Mouse (Mus musculus) midbrain, embryonic 14.5 days (tissue): ENCODE results near the gene Serp2. TPM values are rescaled to one million over a fixed set of nuclear protein-coding genes. Genes with fewer than 3 reads are reported as not detected.

Source experiments
- ATAC-seq: fragments of 200-750 bp; cut with Nextera tagmentation; 2 replicates; pipeline ENCODE4 v1.8.0; 2017; ENCODE audit warnings: moderate number of reproducible peaks, moderate library complexity; ENCODE audit not compliant: low FRiP score, low TSS enrichment
- DNase-seq: peaks from one replicate; pipeline ENCODE4 v3.0.0-alpha.2; 2015
- H3K27ac ChIP-seq: fragments of 300-500 bp; sonication (generic); replicated peaks from 2 replicates; pipeline ENCODE4 v1.5.1; 2014; ENCODE audit warnings: mild to moderate bottlenecking, low read depth, low read length, moderate library complexity
- H3K27me3 ChIP-seq: fragments of 300-500 bp; sonication (generic); 2 replicates; pipeline ENCODE4 v1.6.1; 2014; ENCODE audit warnings: low read length, control low read depth, mixed read lengths; ENCODE audit not compliant: control insufficient read depth, insufficient read depth
- H3K36me3 ChIP-seq: fragments of 300-500 bp; sonication (generic); 2 replicates; pipeline ENCODE4 v1.6.1; 2014; ENCODE audit warnings: low read length, control low read depth; ENCODE audit not compliant: control insufficient read depth, insufficient read depth
- H3K4me1 ChIP-seq: fragments of 300-500 bp; sonication (generic); 2 replicates; pipeline ENCODE4 v1.6.1; 2014; ENCODE audit warnings: mild to moderate bottlenecking, antibody characterized with exemption, low read length, control low read depth; ENCODE audit not compliant: control insufficient read depth, insufficient read depth
- H3K4me2 ChIP-seq: fragments of 300-500 bp; sonication (generic); 2 replicates; pipeline ENCODE4 v1.6.1; 2014; ENCODE audit warnings: mild to moderate bottlenecking, low read length, moderate library complexity
- H3K4me3 ChIP-seq: fragments of 300-500 bp; sonication (generic); replicated peaks from 2 replicates; pipeline ENCODE4 v1.5.1; 2014; ENCODE audit warnings: low read depth, low read length
- H3K9ac ChIP-seq: fragments of 300-500 bp; sonication (generic); replicated peaks from 2 replicates; pipeline ENCODE4 v1.6.1; 2014; ENCODE audit warnings: mild to moderate bottlenecking, low read length, moderate library complexity
- H3K9me3 ChIP-seq: fragments of 300-500 bp; sonication (generic); 2 replicates; pipeline ENCODE4 v1.6.1; 2016; ENCODE audit warnings: low read length, control low read depth, mixed read lengths; ENCODE audit not compliant: control insufficient read depth
- WGBS: fragments of 180-500 bp; shearing (Covaris S2); extraction: QIAGEN DNeasy Blood & Tissue Kit; methylation state at CpG from one replicate; pipeline ENCODE4 v1.1.7; 2014; 5-methylcytosine and 5-hydroxymethylcytosine counted together
- polyA plus RNA-seq: library from polyadenylated mRNA; unstranded; fragments of >200 nt; fragmentation: Nextera tagmentation; extraction: Ambion mirVana; gene quantifications from 2 replicates; pipeline ENCODE4 v1.2.1, GENCODE M21; 2014

Serp2 gene
- polyA plus RNA-seq, 1 experiment from 2014 or later = 153 TPM

DNA sequence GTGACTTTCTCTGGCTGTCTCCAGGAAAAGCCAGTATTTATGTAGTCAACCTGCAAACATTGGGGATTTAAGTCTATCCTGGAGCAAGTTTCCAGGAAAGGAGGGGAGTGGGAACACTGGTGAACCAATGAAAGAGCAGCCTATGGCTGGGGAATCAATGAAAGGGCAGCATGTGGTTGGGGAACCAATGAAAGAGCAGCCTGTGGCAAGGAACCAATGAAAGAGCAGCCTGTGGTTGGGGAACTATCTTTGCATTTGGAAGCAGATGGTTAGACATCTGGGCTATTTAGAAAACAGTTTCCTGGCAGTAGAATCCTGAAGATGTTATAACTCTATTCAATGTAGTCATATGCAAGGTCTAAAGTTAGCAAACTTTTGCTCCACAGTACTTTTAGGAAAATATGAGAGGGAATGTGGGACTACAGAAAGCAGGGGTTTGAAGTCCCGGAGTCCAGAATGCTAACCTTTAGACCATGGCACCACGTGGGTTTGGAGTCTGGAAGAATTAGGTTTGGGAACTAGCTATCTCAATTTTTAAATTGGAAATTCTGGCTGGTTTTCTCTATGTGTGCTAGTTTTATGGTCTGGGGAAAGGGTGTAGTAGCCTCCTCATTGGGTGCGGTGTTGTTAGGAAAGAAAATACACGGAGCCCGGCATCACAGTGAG is 16.6 kb downstream of the Serp2 start:
- Histone ChIP-seq H3K4me1 (no peaks in the 10 kb centered on the region), H3K27ac (no peak overlapping the region), H3K36me3 (0 out of 2 replicates have a peak, but pooled peaks cover 4% of the 10 kb centered on the region), H3K9me3 (no peaks in the 10 kb centered on the region), H3K4me3 (no peak overlapping the region), H3K27me3 (no peaks in the 10 kb centered on the region), H3K9ac (no peak overlapping the region), H3K4me2 (no peak overlapping the region)
- ATAC-seq (no peak), DNase-seq (no peak)
- 94% methylated on average over 5 of the region's 5 CpGs for WGBS

DNA sequence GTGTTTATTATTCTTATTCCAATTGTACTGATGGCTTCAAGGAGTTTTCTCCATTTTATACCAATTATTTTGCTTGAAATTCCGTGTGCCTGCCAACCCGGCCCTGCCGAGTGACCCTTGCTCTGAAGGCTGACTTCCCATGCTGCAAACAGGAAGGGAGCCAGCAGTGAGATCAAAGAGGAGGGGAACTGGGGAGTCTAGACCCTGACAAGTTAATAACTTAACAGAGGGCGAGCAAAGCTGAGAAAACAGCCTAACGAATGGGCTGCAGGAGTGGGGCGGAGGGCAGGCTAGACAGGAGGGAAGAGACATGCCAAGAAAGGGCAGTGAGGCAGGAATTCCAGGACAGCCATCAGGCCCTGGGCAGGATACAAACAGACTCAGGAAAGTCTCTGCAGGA is 19.8 kb downstream of the Serp2 start:
- Histone ChIP-seq H3K36me3 (0 out of 2 replicates have a peak, but pooled peaks cover 2% of the 10 kb centered on the region), H3K4me3 (no peak overlapping the region), H3K9me3 (no peaks in the 10 kb centered on the region), H3K4me1 (peaks cover 12% of the 10 kb centered on the region), H3K27ac (no peak overlapping the region), H3K27me3 (no peaks in the 10 kb centered on the region), H3K9ac (no peak overlapping the region), H3K4me2 (no peak overlapping the region)
- ATAC-seq = no peak
- DNase-seq = no peak
- 30% methylated on average over 6 of the region's 6 CpGs for WGBS

DNA sequence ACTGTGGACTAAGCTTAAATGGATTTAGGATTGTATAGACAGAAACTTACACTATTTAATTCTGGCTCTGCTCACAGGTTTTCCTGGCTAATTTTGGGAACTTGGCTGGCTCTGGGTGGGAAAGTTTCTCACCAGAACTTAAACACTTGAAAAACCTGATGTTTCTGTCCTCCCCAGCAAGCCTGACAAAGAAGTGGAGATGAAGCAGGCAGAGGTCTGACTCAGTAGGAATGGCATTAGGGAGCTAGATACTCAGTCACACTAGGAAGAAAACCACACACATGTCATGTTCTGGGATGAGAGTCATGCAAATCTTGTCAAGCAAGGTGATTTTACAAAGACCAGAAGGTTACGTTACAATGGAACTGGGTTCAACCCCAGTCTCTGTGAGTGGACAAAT is 21.6 kb downstream of the Serp2 start:
- Histone ChIP-seq H3K4me1 (peaks cover 12% of the 10 kb centered on the region), H3K9ac (no peak overlapping the region), H3K9me3 (no peaks in the 10 kb centered on the region), H3K27ac (no peak overlapping the region), H3K27me3 (no peaks in the 10 kb centered on the region), H3K4me2 (no peak overlapping the region), H3K4me3 (no peak overlapping the region), H3K36me3 (no peaks in the 10 kb centered on the region)
- 94% methylated on average over 1 of the region's 1 CpGs for WGBS
- ATAC-seq = no peak
- no peak for DNase-seq

DNA sequence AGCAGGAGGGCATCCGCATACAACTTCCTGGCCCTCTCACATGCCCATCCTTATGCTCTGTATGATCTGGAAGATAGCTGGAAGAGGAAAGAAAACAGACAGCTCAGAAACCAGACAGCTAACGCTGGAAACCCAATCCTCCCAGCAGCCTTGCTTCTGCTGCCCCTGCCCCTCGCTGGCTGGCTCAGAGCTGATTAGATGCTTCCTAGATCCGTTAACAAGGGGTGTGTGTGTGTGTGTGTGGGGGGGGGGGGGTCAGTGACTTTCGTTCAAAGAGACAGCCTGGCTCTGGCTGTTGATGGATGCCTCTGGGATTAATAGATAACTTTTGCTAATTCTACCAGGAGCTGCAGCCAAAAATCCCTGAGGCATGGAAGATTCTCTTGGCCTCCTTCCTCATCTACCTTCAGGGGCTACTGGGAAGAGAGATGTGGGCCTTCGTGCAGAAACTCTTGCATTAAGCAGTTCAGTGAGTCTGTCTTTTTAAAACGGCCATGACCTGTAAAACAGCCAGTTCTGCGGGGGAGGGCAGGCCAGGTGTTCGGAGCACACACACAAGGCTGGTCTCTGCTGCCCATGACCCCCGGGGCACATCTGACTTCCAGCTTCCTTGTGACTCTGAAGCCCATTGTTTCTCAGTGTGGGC is 23.4 kb downstream of the Serp2 start:
- H3K4me1 ChIP-seq = peaks cover 13% of the 10 kb centered on the region
- H3K36me3 ChIP-seq = no peaks in the 10 kb centered on the region
- H3K27me3 ChIP-seq = no peaks in the 10 kb centered on the region
- H3K27ac ChIP-seq = peak overlapping the region; percentile 81
- 21% methylated on average over 10 of the region's 10 CpGs for WGBS
- peak overlapping the region; percentile 43; the same call in 1 of the 2 replicates for H3K9ac ChIP-seq
- no peaks in the 10 kb centered on the region for H3K9me3 ChIP-seq
- H3K4me2 ChIP-seq = peak overlapping the region; percentile 50
- peak; percentile 64; the same call in 1 of the 2 replicates for ATAC-seq
- H3K4me3 ChIP-seq = peak overlapping the region; percentile 14; the same call in 1 of the 2 replicates
- DNase-seq = peak; percentile 44

DNA sequence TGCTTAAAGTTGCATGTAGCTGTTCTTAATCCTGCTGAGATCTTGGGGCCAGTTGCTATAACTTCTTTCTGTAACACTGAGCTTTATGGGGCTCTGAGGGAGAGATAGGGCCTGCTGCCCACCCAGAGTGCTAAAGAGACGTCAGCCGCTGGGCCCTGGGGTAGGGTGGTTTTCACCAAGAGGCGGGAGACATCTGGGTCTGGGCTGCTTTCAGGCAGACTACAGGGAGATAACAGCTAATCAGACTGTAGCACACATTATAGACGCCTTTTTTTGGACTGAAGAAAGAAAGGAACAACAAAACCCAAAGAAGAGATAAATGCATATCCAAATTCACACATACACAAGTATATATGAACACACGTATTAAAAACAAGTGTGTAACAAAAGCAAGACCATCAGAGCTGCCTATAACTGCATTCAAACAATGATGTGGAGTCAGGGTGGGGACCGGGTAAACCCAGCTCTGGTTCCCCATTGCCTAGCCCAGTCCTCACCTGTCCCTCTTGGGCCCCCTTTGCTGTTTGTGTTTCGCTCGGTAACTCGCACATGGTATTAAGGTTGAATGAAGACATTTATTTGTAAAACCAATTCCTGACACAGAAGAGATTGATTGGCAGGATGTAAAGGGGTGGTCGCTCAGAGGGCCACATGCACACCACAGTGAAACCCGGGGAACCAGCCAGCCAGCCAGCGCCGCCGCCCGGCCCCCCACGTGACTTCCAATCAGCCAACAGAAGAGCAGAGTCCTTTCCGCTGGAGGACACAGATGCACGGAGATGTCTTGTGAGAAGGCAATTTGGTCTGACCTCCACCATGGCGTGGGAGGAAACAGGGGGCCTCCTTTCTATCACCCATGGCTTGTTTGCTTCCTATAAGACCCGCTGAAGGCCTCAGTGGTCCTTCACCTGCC is 24.2 kb downstream of the Serp2 start:
- Histone ChIP-seq H3K4me3 (peak overlapping the region; percentile 14; the same call in 1 of the 2 replicates), H3K27ac (peak overlapping the region; percentile 81), H3K9ac (peak overlapping the region; percentile 43; the same call in 1 of the 2 replicates), H3K36me3 (no peaks in the 10 kb centered on the region), H3K4me2 (peak overlapping the region; percentile 50), H3K9me3 (no peaks in the 10 kb centered on the region), H3K4me1 (peaks cover 15% of the 10 kb centered on the region), H3K27me3 (no peaks in the 10 kb centered on the region)
- ATAC-seq = peak; percentile 85
- peak; percentile 76 for DNase-seq
- 39% methylated on average over 20 of the region's 20 CpGs for WGBS

DNA sequence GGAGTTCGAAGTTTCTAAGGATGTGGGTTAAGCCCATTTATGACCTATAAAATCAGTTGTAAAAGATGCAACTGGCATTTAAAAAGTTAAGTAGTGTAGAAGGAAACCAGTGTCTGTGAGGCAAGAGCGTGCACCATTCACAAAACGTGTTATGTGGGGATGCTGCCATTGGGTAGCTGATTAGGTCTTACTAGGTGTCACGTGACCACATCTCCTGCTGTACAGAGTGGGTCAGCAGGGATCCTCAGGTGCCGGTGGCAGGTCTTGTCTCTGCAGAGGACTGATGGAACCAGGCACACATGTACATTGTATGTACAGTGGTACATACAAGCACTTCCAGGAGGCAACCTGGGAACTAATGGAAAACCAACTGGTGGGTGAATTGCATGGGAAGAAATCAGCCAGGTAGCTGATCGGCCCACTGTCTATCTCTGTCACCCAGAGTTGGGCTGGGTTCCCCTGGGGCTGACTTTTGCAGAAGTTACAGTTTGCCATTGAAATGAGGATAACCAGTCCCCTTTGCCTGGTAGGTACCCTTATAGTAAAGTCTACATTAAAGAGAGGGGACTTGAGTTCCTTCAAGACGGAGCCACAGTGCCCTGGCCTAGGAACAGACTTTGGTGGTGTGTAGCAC is 25.5 kb downstream of the Serp2 start:
- H3K9ac ChIP-seq = no peak overlapping the region
- 94% methylated on average over 7 of the region's 7 CpGs for WGBS

DNA sequence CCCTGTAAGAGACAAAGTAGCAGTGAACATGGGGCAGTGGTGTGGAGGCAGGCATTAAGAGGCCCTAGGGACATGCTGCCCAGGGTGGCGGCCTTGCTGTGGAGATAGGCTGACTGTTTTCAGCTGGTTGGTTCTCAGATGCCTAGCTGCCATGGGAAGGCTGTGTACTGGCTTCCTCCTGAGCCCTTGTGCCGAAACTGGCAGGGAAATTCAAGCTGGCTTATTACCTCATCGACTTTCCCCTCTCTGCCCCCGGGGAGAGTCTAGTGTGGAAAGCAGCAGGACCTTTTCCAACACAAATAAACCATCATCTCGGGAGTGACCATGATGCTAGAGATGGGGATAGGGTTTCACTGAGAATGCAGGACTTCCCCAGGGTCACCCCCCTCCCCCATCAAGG is 28.0 kb downstream of the Serp2 start:
- no peak overlapping the region for H3K4me2 ChIP-seq
- H3K27me3 ChIP-seq = no peaks in the 10 kb centered on the region
- no peak overlapping the region for H3K27ac ChIP-seq
- ATAC-seq (no peak), DNase-seq (no peak)
- 43% methylated on average over 5 of the region's 5 CpGs for WGBS
- H3K36me3 ChIP-seq = no peaks in the 10 kb centered on the region
- no peak overlapping the region for H3K9ac ChIP-seq
- H3K4me3 ChIP-seq = no peak overlapping the region
- peaks cover 14% of the 10 kb centered on the region for H3K4me1 ChIP-seq
- H3K9me3 ChIP-seq = no peaks in the 10 kb centered on the region

More for the DNA sequence above, 25.5 kb downstream of the Serp2 start:
- Histone ChIP-seq H3K27me3 (no peaks in the 10 kb centered on the region), H3K4me3 (no peak overlapping the region), H3K36me3 (no peaks in the 10 kb centered on the region), H3K27ac (no peak overlapping the region), H3K4me2 (no peak overlapping the region), H3K9me3 (no peaks in the 10 kb centered on the region), H3K4me1 (peaks cover 15% of the 10 kb centered on the region)
- no peak for ATAC-seq
- no peak for DNase-seq

DNA sequence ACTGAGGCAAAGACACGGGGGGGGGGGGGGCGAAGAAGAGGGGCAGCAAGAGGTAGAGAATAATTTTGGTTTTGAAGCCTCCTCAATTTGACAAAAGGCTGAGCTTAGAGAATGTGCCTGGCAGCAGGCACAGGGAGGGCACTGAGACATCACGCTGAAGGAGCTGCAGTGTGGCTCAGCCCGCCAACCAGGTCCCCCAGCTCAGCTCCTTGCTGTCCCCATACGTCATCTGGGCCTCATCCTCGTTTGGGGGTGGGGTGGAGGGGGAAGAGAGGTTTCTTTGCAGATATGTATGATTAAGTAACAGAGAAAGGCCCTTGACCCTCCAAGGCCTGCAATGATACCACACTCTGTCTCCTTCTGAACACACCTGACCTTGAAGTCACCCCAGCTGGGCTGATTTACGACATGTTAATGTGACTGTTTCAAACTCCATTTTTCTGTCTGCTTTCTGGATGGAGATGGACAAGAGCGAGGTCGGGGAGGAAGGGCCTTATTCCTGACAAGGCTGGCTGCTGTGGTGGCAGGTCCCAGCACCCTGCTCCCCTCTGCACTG is 28.9 kb downstream of the Serp2 start:
- ATAC-seq (no peak), DNase-seq (no peak)
- Histone ChIP-seq H3K27me3 (no peaks in the 10 kb centered on the region), H3K36me3 (no peaks in the 10 kb centered on the region), H3K9me3 (no peaks in the 10 kb centered on the region), H3K9ac (no peak overlapping the region), H3K4me2 (no peak overlapping the region), H3K27ac (no peak overlapping the region), H3K4me1 (peaks cover 6% of the 10 kb centered on the region), H3K4me3 (no peak overlapping the region)
- WGBS = 68% methylated on average over 9 of the region's 9 CpGs
